Mouse (Mus musculus) adrenal gland, postnatal 36 days (tissue): ENCODE measurements around the gene Lmntd2. TPM values are rescaled to one million over a fixed set of nuclear protein-coding genes. Genes with fewer than 3 reads are reported as not detected.
A peak's percentile ranks its signal among the peaks of the same experiment; 100 is the strongest.
"Not testable (repeated sequence)": the region's sequence is repeated elsewhere in the genome, so short reads cannot be mapped to it uniquely, and the experiment has no call there.

Experiments
- DNase-seq, 2 experiments: peaks; one replicate each; pipeline ENCODE4 v3.0.0; 2021; ENCODE audit warnings: mixed read lengths in 1 of 2
- long read RNA-seq, 2 experiments: library from polyadenylated mRNA; stranded (forward); transcript quantifications; one replicate each; pipeline ENCODE4 v2.0.0; 2021; ENCODE audit warnings: borderline sequencing depth in 2 of 2
- total RNA-seq, 2 experiments: library from RNA; stranded (reverse); gene quantifications; 2 replicates each; pipeline ENCODE4 v1.2.3; 2021

Gene Lmntd2
- under 1 TPM; 0.13 TPM for total RNA-seq
- long read RNA-seq, experiment 1: 0 reads
- long read RNA-seq, experiment 2: 0 reads

- DNase-seq: no peak
These were observed at the start of gene Lmntd2 for GRCm38 (mm10) chr7:141213605-141214235. Lmntd2 (minus strand) TSS chr7:141214080.

- DNase-seq: no peak
These were observed 49.8 kb upstream of the Lmntd2 start for GRCm38 (mm10) chr7:141263640-141264039.

GRCm38 (mm10) chr7:141261480-141261879 is 47.6 kb upstream of the Lmntd2 start:
- DNase-seq: no peak

GRCm38 (mm10) chr7:141256159-141256558 is 42.3 kb upstream of the Lmntd2 start:
- DNase-seq: no peak

- DNase-seq: not testable (repeated sequence)
These were observed 36.6 kb upstream of the Lmntd2 start for GRCm38 (mm10) chr7:141250486-141250885.

GRCm38 (mm10) chr7:141231551-141231950 is 17.7 kb upstream of the Lmntd2 start:
- no peak for DNase-seq

- DNase-seq: no peak
These were observed 17.2 kb upstream of the Lmntd2 start for GRCm38 (mm10) chr7:141231111-141231510.

- no peak for DNase-seq
These were observed 16.7 kb upstream of the Lmntd2 start for GRCm38 (mm10) chr7:141230570-141230969.

- DNase-seq: no peak
These were observed 15.8 kb upstream of the Lmntd2 start for GRCm38 (mm10) chr7:141229702-141230101.

GRCm38 (mm10) chr7:141228279-141229067 is 14.6 kb upstream of the Lmntd2 start, which contains the start of gene Phrf1:
Phrf1 (plus strand) TSS chr7:141228784.
- DNase-seq: peak; percentile 93

- no peak for DNase-seq
These were observed 13.9 kb upstream of the Lmntd2 start for GRCm38 (mm10) chr7:141227796-141228195.

- DNase-seq: no peak
These were observed 12.7 kb upstream of the Lmntd2 start for GRCm38 (mm10) chr7:141226535-141226934.

GRCm38 (mm10) chr7:141222696-141223215 is 8.9 kb upstream of the Lmntd2 start:
- DNase-seq: no peak

- no peak for DNase-seq
These were observed 8.2 kb upstream of the Lmntd2 start for GRCm38 (mm10) chr7:141222126-141222467.

- peak; percentile 98 to 99 for DNase-seq
These were observed 7.6 kb upstream of the Lmntd2 start for GRCm38 (mm10) chr7:141221249-141222125.

GRCm38 (mm10) chr7:141220377-141220776 is 6.5 kb upstream of the Lmntd2 start:
- no peak for DNase-seq

- no peak for DNase-seq
These were observed 5.7 kb upstream of the Lmntd2 start for GRCm38 (mm10) chr7:141219558-141220099.

GRCm38 (mm10) chr7:141218557-141219133 is 4.8 kb upstream of the Lmntd2 start:
- DNase-seq: no peak

GRCm38 (mm10) chr7:141218141-141218540 is 4.3 kb upstream of the Lmntd2 start:
- DNase-seq: no peak

- DNase-seq: no peak
These were observed 3.6 kb upstream of the Lmntd2 start for GRCm38 (mm10) chr7:141217343-141218013.

- no peak for DNase-seq
These were observed 3.0 kb upstream of the Lmntd2 start for GRCm38 (mm10) chr7:141216894-141217293.
